Comparison of ENCODE assay signal across 8 mouse cellular contexts in the genomic region with DNA sequence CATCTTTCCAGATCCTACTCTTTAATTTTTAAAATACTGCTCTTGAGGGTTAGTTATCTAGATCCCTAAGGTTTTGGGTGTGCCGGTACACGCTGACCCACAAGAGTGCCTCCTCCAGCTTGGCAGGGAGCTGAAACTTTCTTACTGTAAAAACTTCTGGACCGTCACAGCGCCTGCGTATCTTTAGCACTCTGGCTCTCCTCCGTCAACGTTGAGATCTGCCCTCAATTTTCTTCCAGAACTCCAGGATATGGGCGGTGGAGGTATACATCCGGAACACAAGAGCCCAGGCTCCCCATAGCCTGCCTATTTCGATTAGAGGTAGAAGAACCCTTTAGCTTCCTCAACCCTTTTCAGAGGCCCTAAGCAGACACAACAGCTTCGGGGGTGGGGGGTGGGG. TPM values are rescaled to one million over a fixed set of nuclear protein-coding genes. Genes with fewer than 3 reads are reported as not detected.
A peak's percentile ranks its signal among the peaks of the same experiment; 100 is the strongest.
DNase-seq lines count a peak whose midpoint lies in the region; ATAC-seq and TF ChIP-seq lines count a peak whose summit lies in the region.

No protein-coding gene starts in this region.

- intact Hi-C loops in left cerebral cortex, postnatal 4 days (cut with DNase I): no loop called here

- H3K27ac ChIP-seq in embryonic facial prominence, embryonic 12.5 days: no peak overlapping the region
- H3K27ac ChIP-seq in forebrain, postnatal 0 days (ENCODE audit: low read depth, low read length): no peak overlapping the region
- no peak overlapping the region for H3K27ac ChIP-seq in hindbrain, postnatal 0 days

- H3K9me3 ChIP-seq in embryonic facial prominence, embryonic 12.5 days: 0 out of 2 replicates have a peak, but pooled peaks cover 3% of the 10 kb centered on the region
- H3K9me3 ChIP-seq in forebrain, postnatal 0 days (ENCODE audit: low read length): no peaks in the 10 kb centered on the region
- no peaks in the 10 kb centered on the region for H3K9me3 ChIP-seq in hindbrain, postnatal 0 days (ENCODE audit: low read length)

- H3K36me3 ChIP-seq in embryonic facial prominence, embryonic 12.5 days: no peaks in the 10 kb centered on the region
- no peaks in the 10 kb centered on the region for H3K36me3 ChIP-seq in forebrain, postnatal 0 days (ENCODE audit: insufficient read depth)
- no peaks in the 10 kb centered on the region for H3K36me3 ChIP-seq in hindbrain, postnatal 0 days (ENCODE audit: insufficient read depth, low read length)

- WGBS in embryonic facial prominence, embryonic 12.5 days: 34% methylated on average over 11 of the region's 11 CpGs
- WGBS in forebrain, postnatal 0 days: 47% methylated on average over 11 of the region's 11 CpGs
- WGBS in hindbrain, postnatal 0 days: 32% methylated on average over 11 of the region's 11 CpGs

- no peak for TF ChIP-seq CTCF in forebrain, postnatal 0 days (IDR thresholded peaks at IDR 0.05; ENCODE audit: low read depth)
- no peak for TF ChIP-seq CTCF in hindbrain, postnatal 0 days (IDR thresholded peaks at IDR 0.05; ENCODE audit: low read depth)

- no peak for DNase-seq in forebrain, postnatal 0 days
- no peak for DNase-seq in hindbrain, postnatal 0 days (ENCODE audit: low spot score)
- peak; percentile 49 for DNase-seq in lung, postnatal 25 days (ENCODE audit: low spot score)
- DNase-seq in cerebellum, postnatal 25 days: no peak
- no peak for DNase-seq in adipocyte (ENCODE audit: low spot score)
- DNase-seq in left cerebral cortex, postnatal 4 days: no peak
- DNase-seq in B cell, adult 2 months: no peak

- H3K27me3 ChIP-seq in embryonic facial prominence, embryonic 12.5 days: peaks cover 19% of the 10 kb centered on the region
- H3K27me3 ChIP-seq in forebrain, postnatal 0 days (ENCODE audit: insufficient read depth, low read length): no peaks in the 10 kb centered on the region; the same call in 1 of the 2 replicates
- no peaks in the 10 kb centered on the region for H3K27me3 ChIP-seq in hindbrain, postnatal 0 days (ENCODE audit: insufficient read depth, low read length)

- peak overlapping the region; percentile 99 for H3K4me2 ChIP-seq in embryonic facial prominence, embryonic 12.5 days (replicated peaks)
- H3K4me2 ChIP-seq in forebrain, postnatal 0 days (ENCODE audit: low read depth): peak overlapping the region; percentile 98
- peak overlapping the region; percentile 78 for H3K4me2 ChIP-seq in hindbrain, postnatal 0 days (ENCODE audit: low read depth, low read length)

- no peak overlapping the region for H3K9ac ChIP-seq in embryonic facial prominence, embryonic 12.5 days
- H3K9ac ChIP-seq in forebrain, postnatal 0 days: no peak overlapping the region
- H3K9ac ChIP-seq in hindbrain, postnatal 0 days (replicated peaks; ENCODE audit: low read length): no peak overlapping the region

- no peak for ATAC-seq in embryonic facial prominence, embryonic 12.5 days (ENCODE audit: insufficient number of reproducible peaks, insufficient read depth, low FRiP score, low TSS enrichment)
- ATAC-seq in forebrain, postnatal 0 days: no peak
- no peak; the same call in 1 of the 2 replicates for ATAC-seq in hindbrain, postnatal 0 days

- peaks cover 10% of the 10 kb centered on the region; the same call in 1 of the 2 replicates for H3K4me1 ChIP-seq in embryonic facial prominence, embryonic 12.5 days
- no peaks in the 10 kb centered on the region for H3K4me1 ChIP-seq in forebrain, postnatal 0 days (ENCODE audit: insufficient read depth)
- 0 out of 2 replicates have a peak, but pooled peaks cover 6% of the 10 kb centered on the region for H3K4me1 ChIP-seq in hindbrain, postnatal 0 days (ENCODE audit: insufficient read depth, low read length)

- H3K4me3 ChIP-seq in embryonic facial prominence, embryonic 12.5 days: peak overlapping the region; percentile 56
- peak overlapping the region; percentile 46; the same call in 1 of the 2 replicates for H3K4me3 ChIP-seq in forebrain, postnatal 0 days (ENCODE audit: low read depth, low read length)
- peak overlapping the region; percentile 42 for H3K4me3 ChIP-seq in hindbrain, postnatal 0 days (ENCODE audit: low read length)

RNA-seq across cellular contexts. Expression of a gene that starts 0.6 kb away (rescaled TPM):
- polyA plus RNA-seq in embryonic facial prominence, embryonic 12.5 days (2016; fragmentation: Nextera tagmentation; extraction: Ambion mirVana): 4.2 and 4.6 TPM in 2 replicates
- total RNA-seq in forebrain, postnatal 0 days (2014; rRNA removed): 2.1 and 3.1 TPM in 2 replicates
- polyA plus RNA-seq in forebrain, postnatal 0 days (2015; fragmentation: Nextera tagmentation; extraction: Ambion mirVana): 5.3 and 6.5 TPM in 2 replicates
- total RNA-seq in hindbrain, postnatal 0 days (2014; rRNA removed): 3.0 and 3.8 TPM in 2 replicates
- polyA plus RNA-seq in hindbrain, postnatal 0 days (2015; fragmentation: Nextera tagmentation; extraction: Ambion mirVana): 7.2 and 8.6 TPM in 2 replicates
- total RNA-seq in left cerebral cortex, postnatal 4 days (2021): 1 to 10 TPM; 1.8 to 4.5 TPM
